Mouse (Mus musculus) left cerebral cortex, adult 18-20 months (tissue): ENCODE measurements around the gene Micu1. TPM values are rescaled to one million over a fixed set of nuclear protein-coding genes. Genes with fewer than 3 reads are reported as not detected.

ENCODE experiments used
- DNase-seq, 2 experiments: peaks; one replicate each; pipeline ENCODE4 v3.0.0; 2021 to 2022; ENCODE audit warnings: low spot score in 2 of 2, mixed read lengths in 1 of 2
- total RNA-seq, 2 experiments: library from RNA; stranded (reverse); gene quantifications; 2 replicates each; pipeline ENCODE4 v1.2.3; 2021

Gene Micu1
- total RNA-seq, 2 experiments from 2014 or later: 89.9 to 92.1 TPM

DNA sequence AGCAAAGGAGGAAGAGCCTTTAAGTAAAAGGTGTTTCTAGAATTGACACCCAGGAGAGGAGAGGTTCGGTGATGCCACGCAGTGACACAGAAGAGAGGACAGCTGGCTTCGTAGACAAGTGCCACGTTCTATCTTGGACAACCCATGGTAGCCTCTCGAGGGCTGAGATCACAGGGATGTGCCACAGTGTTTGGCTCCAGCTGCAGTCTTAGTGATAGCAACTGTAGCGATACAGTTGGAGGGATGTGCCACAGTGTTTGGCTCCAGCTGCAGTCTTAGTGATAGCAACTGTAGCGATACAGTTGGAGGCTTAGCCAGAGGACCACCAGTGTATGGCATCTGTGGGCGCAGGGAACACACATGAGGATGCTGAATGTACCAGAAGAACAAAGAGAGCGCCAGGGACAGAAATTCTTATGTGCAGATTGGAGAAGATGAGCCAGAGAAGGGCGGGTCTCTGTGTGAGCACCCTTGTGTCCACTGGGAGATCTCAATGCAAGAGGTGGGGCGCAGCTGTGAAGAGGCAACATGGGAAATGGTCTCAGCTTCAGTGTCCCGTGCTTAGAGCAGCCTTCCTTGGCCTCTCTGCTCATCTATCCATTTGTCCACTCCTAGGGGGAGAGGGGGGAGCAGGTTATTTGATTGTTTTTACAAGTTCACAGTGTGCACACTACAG lies 98.7 kb downstream of the Micu1 start:
- DNase-seq: no peak

DNA sequence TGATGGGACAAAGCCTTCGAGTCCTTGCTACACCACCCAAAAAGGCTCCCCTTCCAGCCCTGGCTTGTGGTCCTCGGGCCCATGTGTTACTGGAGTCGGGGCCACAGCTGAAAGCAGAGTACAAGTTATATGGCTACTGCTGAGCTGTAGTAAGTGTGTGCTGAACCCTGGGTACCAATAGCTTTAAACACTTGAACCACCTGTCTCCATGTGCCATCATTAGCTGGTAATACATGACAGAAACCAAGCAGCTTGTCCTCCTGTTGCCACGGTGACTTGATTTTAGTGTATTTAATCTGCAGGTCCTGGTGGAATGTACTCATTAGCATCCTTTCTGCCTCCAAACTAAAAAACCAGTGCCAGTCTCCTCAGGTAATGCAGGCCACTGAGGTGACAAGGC lies 106.4 kb downstream of the Micu1 start:
- no peak for DNase-seq

- no peak for DNase-seq
These were observed 107.8 kb downstream of the Micu1 start for GRCm38 (mm10) chr10:59809991-59810574.

GRCm38 (mm10) chr10:59812939-59813338 lies 110.7 kb downstream of the Micu1 start:
- no peak for DNase-seq

DNA sequence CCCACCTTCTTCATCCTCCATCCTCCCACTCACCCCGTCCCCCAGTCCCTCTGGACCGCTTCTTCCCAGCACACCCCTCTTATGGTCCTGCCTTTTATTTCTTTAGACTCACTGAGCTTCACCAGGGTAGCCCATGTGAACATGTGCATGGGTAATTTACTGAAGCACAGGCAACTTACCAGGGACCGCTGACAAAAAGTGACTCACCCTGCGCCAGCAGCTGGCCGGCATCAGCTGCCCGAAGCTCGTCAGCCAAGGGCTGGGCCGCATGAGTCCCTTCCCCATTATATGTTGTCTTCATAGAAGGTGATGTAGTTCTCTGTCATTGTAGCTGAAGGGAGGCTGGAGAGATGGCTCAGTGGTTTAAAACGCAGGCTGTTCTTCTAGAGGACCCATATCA lies 111.5 kb downstream of the Micu1 start:
- DNase-seq: no peak

DNA sequence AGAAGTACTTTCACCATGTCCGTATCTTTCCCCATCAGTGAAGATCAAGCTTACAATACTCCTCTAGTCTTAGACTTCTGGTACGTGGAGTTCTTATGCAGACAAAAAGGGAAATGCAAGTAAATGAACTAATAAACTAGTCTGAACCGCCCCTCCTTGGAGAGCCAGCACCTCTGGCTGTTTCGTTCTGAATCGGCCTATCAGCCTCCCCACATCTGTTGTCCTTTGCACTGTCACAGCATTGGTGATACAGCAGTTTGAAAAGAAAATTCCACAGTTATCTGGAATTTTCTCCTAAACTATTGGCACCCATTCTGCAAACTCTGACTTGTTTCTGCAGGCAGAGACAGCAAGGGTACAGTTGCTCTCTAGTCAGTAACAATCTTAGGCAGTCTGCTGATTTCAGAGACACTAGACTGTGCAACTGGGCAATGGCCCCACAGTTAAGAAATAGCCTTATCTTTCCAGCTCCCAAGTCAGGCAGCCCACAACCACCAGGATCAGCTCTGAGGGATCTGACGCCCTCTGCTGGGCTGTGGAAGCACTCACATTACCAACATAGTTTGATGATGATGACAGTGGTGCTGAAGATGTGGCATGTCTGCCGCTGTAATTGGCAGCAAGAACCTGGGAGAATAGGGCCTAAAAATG lies 112.4 kb downstream of the Micu1 start:
- DNase-seq: peak; percentile 35 to 41

GRCm38 (mm10) chr10:59816569-59816968 lies 114.3 kb downstream of the Micu1 start:
- peak; percentile 31 to 53 for DNase-seq

DNA sequence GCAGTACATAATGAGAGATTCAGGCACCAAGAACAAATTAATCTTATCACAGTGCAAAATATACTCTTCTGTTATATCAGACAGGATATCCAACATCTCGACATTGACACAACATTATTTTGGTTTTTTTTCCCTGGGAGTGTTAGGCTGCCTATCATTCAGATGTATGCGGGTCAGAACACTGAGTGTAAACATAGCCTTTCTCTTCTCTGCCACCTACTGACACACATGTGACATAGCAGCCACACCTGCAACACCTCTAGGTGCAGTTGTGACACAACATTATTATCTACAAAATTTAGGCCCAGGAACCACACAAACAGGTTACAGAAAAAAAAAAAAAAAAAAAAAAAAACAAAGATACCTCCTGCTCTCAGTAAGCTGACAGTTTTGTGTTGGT lies 115.3 kb downstream of the Micu1 start:
- DNase-seq: no peak

GRCm38 (mm10) chr10:59817991-59818390 lies 115.7 kb downstream of the Micu1 start:
- no peak for DNase-seq

GRCm38 (mm10) chr10:59819146-59819545 lies 116.9 kb downstream of the Micu1 start:
- no peak for DNase-seq

DNA sequence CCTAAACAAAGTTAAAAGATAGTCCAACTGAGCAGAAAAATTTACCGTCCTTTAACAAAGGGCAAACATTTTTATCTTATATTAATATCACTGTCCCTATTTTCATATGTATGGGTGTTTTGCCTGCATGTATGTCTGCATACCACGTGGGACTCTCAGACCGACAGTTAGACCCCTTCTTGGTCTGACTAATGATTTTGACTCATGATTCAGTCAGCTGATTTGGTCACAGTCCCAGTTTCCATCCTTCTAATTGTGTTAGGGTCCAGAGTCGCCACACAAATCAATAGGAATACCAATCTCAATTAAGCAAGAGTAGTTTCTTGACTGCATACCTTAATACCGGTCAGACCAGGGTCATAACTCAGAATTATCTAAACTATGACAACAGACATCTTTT lies 118.6 kb downstream of the Micu1 start:
- DNase-seq: no peak

DNA sequence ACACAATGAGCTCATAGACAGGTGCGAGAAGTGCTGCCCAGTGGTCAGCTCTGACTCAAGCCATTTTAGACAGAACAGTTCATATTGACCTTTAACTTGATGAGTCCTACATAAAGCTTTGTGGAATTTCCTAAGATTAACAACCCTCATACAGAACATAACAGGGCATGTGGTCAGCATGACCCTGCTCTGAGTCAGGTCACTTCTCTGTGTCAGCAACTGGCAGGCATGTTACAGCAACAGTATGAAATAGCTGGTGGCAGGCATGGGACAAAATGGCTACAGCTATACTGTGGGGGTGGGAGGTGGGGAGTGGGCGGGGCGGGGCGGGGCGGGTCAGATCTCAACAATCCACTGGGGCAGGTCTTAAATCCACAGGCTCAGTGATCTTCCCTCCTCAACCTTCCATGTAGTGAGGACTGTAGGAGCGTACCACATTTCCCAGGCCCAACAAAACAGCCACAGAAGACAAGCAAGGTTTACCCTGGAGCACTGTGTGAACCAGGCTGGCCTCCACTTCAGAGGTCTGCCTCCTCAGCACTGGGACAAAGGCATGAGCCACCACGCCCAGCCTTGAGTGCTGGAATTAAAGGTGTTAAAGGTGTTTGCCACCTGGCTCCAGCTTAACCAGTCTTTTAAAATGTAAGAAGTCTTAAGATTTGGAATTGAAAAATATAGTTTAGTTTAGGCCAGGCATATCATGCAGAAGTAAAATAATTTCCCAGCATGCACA lies 119.2 kb downstream of the Micu1 start:
- DNase-seq: no peak

DNA sequence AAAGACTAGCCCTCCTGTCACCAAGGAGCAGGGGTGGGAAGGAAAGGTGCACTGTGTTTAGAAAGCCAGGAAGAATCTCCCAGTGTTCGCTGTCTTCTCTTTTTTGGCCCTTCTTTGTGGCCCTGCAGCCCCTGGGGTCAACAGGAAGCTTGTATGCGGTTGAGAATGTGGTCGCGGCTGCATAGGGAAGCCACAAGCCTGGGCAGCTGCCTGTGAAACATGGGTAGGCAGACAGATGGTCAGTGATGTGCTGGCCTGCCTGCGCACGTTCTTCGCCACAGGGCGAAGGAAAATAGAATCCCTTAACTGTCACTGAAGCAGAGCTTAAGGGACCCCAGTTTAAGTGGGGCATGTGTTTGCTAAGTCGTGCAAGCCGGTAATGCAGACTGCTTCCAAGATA lies 120.6 kb downstream of the Micu1 start:
- no peak for DNase-seq

GRCm38 (mm10) chr10:59825137-59825812 lies 123.0 kb downstream of the Micu1 start:
- peak; percentile 40 to 59 for DNase-seq

GRCm38 (mm10) chr10:59829886-59830285 lies 127.6 kb downstream of the Micu1 start:
- no peak for DNase-seq

- DNase-seq: no peak
These were observed 129.7 kb downstream of the Micu1 start for GRCm38 (mm10) chr10:59831950-59832349.

- peak in 1 of 2 experiments; percentile 25 for DNase-seq
These were observed 133.3 kb downstream of the Micu1 start for GRCm38 (mm10) chr10:59835301-59836155.

GRCm38 (mm10) chr10:59837490-59837889 lies 135.2 kb downstream of the Micu1 start:
- no peak for DNase-seq

GRCm38 (mm10) chr10:59841434-59841833 lies 139.2 kb downstream of the Micu1 start:
- peak in 1 of 2 experiments; percentile 44 for DNase-seq

DNA sequence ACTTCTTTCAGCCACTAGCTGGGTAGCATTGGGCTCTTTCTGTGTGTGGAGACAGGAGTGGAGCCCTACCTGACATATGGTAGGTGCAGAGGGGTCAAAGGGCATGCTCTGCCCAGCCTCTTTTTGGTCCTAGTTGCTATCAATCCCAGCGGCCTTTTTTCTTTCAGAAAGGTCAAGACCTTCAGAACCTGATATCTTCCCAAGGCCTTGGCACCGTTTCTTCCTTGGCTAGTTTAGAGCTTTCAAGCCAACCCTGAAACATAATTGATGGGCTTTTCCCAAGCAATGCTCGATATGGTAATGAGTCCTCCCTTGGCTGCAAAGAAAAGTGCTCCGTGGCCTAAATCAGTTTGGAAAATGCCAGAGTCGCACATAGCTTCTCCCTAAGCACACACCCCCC lies 140.8 kb downstream of the Micu1 start:
- no peak for DNase-seq
